Mouse (Mus musculus): ENCODE results near the gene Ndufaf7. TPM values are rescaled to one million over a fixed set of nuclear protein-coding genes. Genes with fewer than 3 reads are reported as not detected.

The Ndufaf7 gene
- polyA plus RNA-seq, 1 experiment from 2014 or later: 54.8 TPM

Other genes with a start within 250 kb of the Ndufaf7 start
- gene Strn, start 199.9 kb upstream of the Ndufaf7 start, polyA plus RNA-seq (2016; fragmentation: Nextera tagmentation; extraction: Ambion mirVana): 7.8 and 10.3 TPM in 2 replicates
- gene Heatr5b, start 101.8 kb upstream of the Ndufaf7 start, polyA plus RNA-seq (2016; fragmentation: Nextera tagmentation; extraction: Ambion mirVana): 22.0 and 23.3 TPM in 2 replicates
- 44.6 and 48.2 TPM in 2 replicates for gene Gpatch11, start 101.6 kb upstream of the Ndufaf7 start, polyA plus RNA-seq (2016; fragmentation: Nextera tagmentation; extraction: Ambion mirVana)
- 5.0 and 7.0 TPM in 2 replicates for gene Eif2ak2, start 54.6 kb upstream of the Ndufaf7 start, polyA plus RNA-seq (2016; fragmentation: Nextera tagmentation; extraction: Ambion mirVana)
- gene Sult6b1, start 30.1 kb upstream of the Ndufaf7 start, polyA plus RNA-seq (2016; fragmentation: Nextera tagmentation; extraction: Ambion mirVana): 0.08 TPM in 1 of 2 replicates, not detected in the other
- gene Cebpzos, start 20.6 kb upstream of the Ndufaf7 start, polyA plus RNA-seq (2016; fragmentation: Nextera tagmentation; extraction: Ambion mirVana): 112 and 113 TPM in 2 replicates
- 62.1 and 67.7 TPM in 2 replicates for gene Cebpz, start 70 bp upstream of the Ndufaf7 start, polyA plus RNA-seq (2016; fragmentation: Nextera tagmentation; extraction: Ambion mirVana)
- gene Prkd3, start 83.7 kb downstream of the Ndufaf7 start, polyA plus RNA-seq (2016; fragmentation: Nextera tagmentation; extraction: Ambion mirVana): 43.0 and 43.1 TPM in 2 replicates
- 7.9 and 9.8 TPM in 2 replicates for gene Qpct, start 114.8 kb downstream of the Ndufaf7 start, polyA plus RNA-seq (2016; fragmentation: Nextera tagmentation; extraction: Ambion mirVana)

Measured in midbrain, embryonic 12.5 days (tissue).